Mouse (Mus musculus): ENCODE data around the gene Ttc7b. TPM values are rescaled to one million over a fixed set of nuclear protein-coding genes. Genes with fewer than 3 reads are reported as not detected.
A peak's percentile ranks its signal among the peaks of the same experiment; 100 is the strongest.

Gene Ttc7b
- polyA plus RNA-seq, 1 experiment, result 18.2 TPM

DNA sequence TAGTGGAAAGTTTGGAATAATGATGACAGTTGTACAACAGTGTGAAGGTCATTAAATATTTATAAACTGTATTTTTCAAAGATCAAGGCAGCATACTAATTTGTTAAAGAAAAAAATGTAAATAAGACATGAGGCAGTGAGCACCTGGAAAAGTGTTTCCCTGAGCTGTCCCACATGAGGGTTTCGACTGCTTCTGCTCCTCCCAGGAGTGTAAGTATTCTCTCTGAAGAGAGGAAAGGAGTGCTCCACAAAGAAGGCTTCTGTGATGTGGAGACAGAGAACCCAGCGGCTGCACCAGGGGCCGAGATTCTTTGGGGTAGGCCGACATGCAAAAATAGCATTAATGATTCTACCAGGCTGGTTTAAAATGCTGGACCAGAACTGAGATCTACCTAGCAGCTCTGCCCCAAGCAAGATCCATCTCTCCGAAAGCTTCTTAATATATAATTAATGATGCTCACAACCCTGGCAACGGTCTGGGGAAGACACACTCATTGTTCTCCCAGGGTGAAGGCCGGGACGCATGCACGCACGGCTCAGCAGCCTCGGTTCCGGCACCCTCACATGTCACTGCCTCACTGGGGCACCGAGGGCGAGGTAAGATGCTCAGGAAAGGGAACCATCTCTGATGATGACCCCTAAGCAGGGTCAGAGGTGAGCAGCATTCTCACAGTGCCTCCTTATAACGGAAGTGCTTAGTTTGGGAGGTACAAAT, 123.0 kb downstream of the Ttc7b start:
- Histone ChIP-seq H3K36me3 (ENCODE audit: control insufficient read depth, insufficient read depth) (no peaks in the 10 kb centered on the region), H3K4me3 (no peak overlapping the region), H3K27me3 (ENCODE audit: control insufficient read depth, insufficient read depth, insufficient read length) (no peaks in the 10 kb centered on the region), H3K4me2 (ENCODE audit: low read depth) (peak overlapping the region; percentile 3), H3K79me2 (ENCODE audit: control insufficient read depth, insufficient read depth) (no peaks in the 10 kb centered on the region), H3ac (ENCODE audit: control insufficient read depth, insufficient read length) (no peak overlapping the region)
- TF ChIP-seq TCF12 (IDR thresholded peaks at IDR 0.05; ENCODE audit: insufficient read depth, poor library complexity, severe bottlenecking), result no peak
- TF ChIP-seq POLR2AphosphoS2 (IDR thresholded peaks at IDR 0.05; ENCODE audit: insufficient read length, low read depth), result no peak
- no peak for TF ChIP-seq MAX (IDR thresholded peaks at IDR 0.05; ENCODE audit: low read depth)
- TF ChIP-seq MYOD1 (IDR thresholded peaks at IDR 0.05; ENCODE audit: control insufficient read depth in 1 of 3, insufficient read length in 2 of 3, low read depth in 2 of 3), result no peak
- no peak for TF ChIP-seq SRF (IDR thresholded peaks at IDR 0.05; ENCODE audit: control insufficient read depth, insufficient read length, low read depth)
- no peak for TF ChIP-seq REST (IDR thresholded peaks at IDR 0.05; ENCODE audit: insufficient read depth, insufficient read length)
- no peak for TF ChIP-seq TCF3 (IDR thresholded peaks at IDR 0.05; ENCODE audit: insufficient read length, low read depth)
- no peak for TF ChIP-seq POLR2A (IDR thresholded peaks at IDR 0.05; ENCODE audit: insufficient read length, low read depth)
- TF ChIP-seq CEBPB (IDR thresholded peaks at IDR 0.05; ENCODE audit: insufficient read depth, poor library complexity, severe bottlenecking), result no peak
- TF ChIP-seq USF1 (IDR thresholded peaks at IDR 0.05; ENCODE audit: low read depth), result no peak
- no peak for TF ChIP-seq MYOG (IDR thresholded peaks at IDR 0.05; ENCODE audit: control insufficient read depth in 1 of 3, insufficient read depth in 1 of 3, insufficient read length in 2 of 3, low read depth in 2 of 3)
- TF ChIP-seq E2F4 (IDR thresholded peaks at IDR 0.05; ENCODE audit: insufficient read depth), result no peak

- TF ChIP-seq MYOD1 (IDR thresholded peaks at IDR 0.05; ENCODE audit: control insufficient read depth in 1 of 3, insufficient read length in 2 of 3, low read depth in 2 of 3) (peak in 1 of 3 experiments; percentile 48), CEBPB (IDR thresholded peaks at IDR 0.05; ENCODE audit: insufficient read depth, poor library complexity, severe bottlenecking) (0 out of 2 replicates have a peak, but pooled peaks have one; percentile 55), REST (IDR thresholded peaks at IDR 0.05; ENCODE audit: insufficient read depth, insufficient read length) (no peak), USF1 (IDR thresholded peaks at IDR 0.05; ENCODE audit: low read depth) (peak; percentile 17)
- Histone ChIP-seq H3K27me3 (ENCODE audit: control insufficient read depth, insufficient read depth, insufficient read length) (no peaks in the 10 kb centered on the region), H3K79me2 (ENCODE audit: control insufficient read depth, insufficient read depth) (no peaks in the 10 kb centered on the region), H3ac (ENCODE audit: control insufficient read depth, insufficient read length) (no peak overlapping the region), H3K4me3 (no peak overlapping the region), H3K4me2 (ENCODE audit: low read depth) (peak overlapping the region; percentile 5), H3K36me3 (ENCODE audit: control insufficient read depth, insufficient read depth) (no peaks in the 10 kb centered on the region)
These were observed 123.8 kb downstream of the Ttc7b start for GRCm38 (mm10) chr12:100396806-100397205.

DNA sequence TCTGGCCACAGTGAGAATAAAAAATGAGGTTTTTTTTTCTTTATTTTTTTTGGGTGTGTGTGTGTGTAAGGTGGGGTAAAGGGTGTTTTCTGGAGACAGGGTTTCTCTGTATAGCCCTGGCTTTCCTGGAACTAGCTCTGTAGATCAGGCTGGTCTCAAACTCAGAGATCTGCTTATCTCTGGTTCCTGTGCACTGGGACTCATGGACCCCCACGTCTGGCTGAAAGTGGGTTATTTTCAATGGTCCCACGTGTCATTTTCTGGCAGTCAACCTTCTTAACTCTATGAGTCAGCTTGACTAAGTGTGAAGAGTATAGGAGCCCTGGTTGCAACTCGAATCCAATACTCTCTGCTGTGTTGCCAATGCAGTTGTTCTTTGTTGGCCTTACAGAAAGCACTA, 127.1 kb downstream of the Ttc7b start:
- Histone ChIP-seq H3K4me2 (ENCODE audit: low read depth) (no peak overlapping the region), H3K79me2 (ENCODE audit: control insufficient read depth, insufficient read depth) (no peaks in the 10 kb centered on the region), H3ac (ENCODE audit: control insufficient read depth, insufficient read length) (no peak overlapping the region), H3K27me3 (ENCODE audit: control insufficient read depth, insufficient read depth, insufficient read length) (no peaks in the 10 kb centered on the region), H3K36me3 (ENCODE audit: control insufficient read depth, insufficient read depth) (no peaks in the 10 kb centered on the region), H3K4me3 (no peak overlapping the region)
- TF ChIP-seq TCF12 (IDR thresholded peaks at IDR 0.05; ENCODE audit: insufficient read depth, poor library complexity, severe bottlenecking) (no peak), POLR2AphosphoS2 (IDR thresholded peaks at IDR 0.05; ENCODE audit: insufficient read length, low read depth) (no peak), E2F4 (IDR thresholded peaks at IDR 0.05; ENCODE audit: insufficient read depth) (no peak), MYOD1 (IDR thresholded peaks at IDR 0.05; ENCODE audit: control insufficient read depth in 1 of 3, insufficient read length in 2 of 3, low read depth in 2 of 3) (no peak), REST (IDR thresholded peaks at IDR 0.05; ENCODE audit: insufficient read depth, insufficient read length) (no peak), TCF3 (IDR thresholded peaks at IDR 0.05; ENCODE audit: insufficient read length, low read depth) (no peak), MAX (IDR thresholded peaks at IDR 0.05; ENCODE audit: low read depth) (no peak), CEBPB (IDR thresholded peaks at IDR 0.05; ENCODE audit: insufficient read depth, poor library complexity, severe bottlenecking) (no peak), POLR2A (IDR thresholded peaks at IDR 0.05; ENCODE audit: insufficient read length, low read depth) (no peak), SRF (IDR thresholded peaks at IDR 0.05; ENCODE audit: control insufficient read depth, insufficient read length, low read depth) (no peak), MYOG (IDR thresholded peaks at IDR 0.05; ENCODE audit: control insufficient read depth in 1 of 3, insufficient read depth in 1 of 3, insufficient read length in 2 of 3, low read depth in 2 of 3) (no peak), USF1 (IDR thresholded peaks at IDR 0.05; ENCODE audit: low read depth) (no peak)

DNA sequence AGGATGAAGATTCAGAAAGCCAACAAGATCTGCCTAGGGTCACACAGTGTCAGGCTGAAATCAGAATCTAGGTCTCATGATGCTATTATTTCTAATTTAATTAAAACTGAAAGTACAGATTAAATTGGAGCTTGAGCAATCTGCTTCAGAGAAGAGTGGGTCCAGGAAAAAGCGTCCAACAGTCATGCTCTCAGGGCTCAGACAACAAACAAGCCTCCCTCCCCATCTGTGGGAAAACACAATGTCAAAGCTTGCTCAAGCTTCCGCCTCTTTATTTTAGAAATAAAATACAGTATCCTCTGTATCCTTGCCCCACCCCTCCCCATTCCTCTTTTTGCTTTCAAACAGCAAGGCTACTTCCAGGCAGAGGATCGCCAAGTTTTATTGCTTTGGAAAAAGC, 127.5 kb downstream of the Ttc7b start:
- H3K79me2 ChIP-seq (ENCODE audit: control insufficient read depth, insufficient read depth), result no peaks in the 10 kb centered on the region
- H3K4me3 ChIP-seq, result no peak overlapping the region
- H3K36me3 ChIP-seq (ENCODE audit: control insufficient read depth, insufficient read depth), result no peaks in the 10 kb centered on the region
- no peak for TF ChIP-seq TCF12 (IDR thresholded peaks at IDR 0.05; ENCODE audit: insufficient read depth, poor library complexity, severe bottlenecking)
- no peak for TF ChIP-seq MYOG (IDR thresholded peaks at IDR 0.05; ENCODE audit: control insufficient read depth in 1 of 3, insufficient read depth in 1 of 3, insufficient read length in 2 of 3, low read depth in 2 of 3)
- no peak for TF ChIP-seq CEBPB (IDR thresholded peaks at IDR 0.05; ENCODE audit: insufficient read depth, poor library complexity, severe bottlenecking)
- no peak for TF ChIP-seq MYOD1 (IDR thresholded peaks at IDR 0.05; ENCODE audit: control insufficient read depth in 1 of 3, insufficient read length in 2 of 3, low read depth in 2 of 3)
- no peak for TF ChIP-seq REST (IDR thresholded peaks at IDR 0.05; ENCODE audit: insufficient read depth, insufficient read length)
- TF ChIP-seq TCF3 (IDR thresholded peaks at IDR 0.05; ENCODE audit: insufficient read length, low read depth), result no peak
- no peak for TF ChIP-seq USF1 (IDR thresholded peaks at IDR 0.05; ENCODE audit: low read depth)
- TF ChIP-seq E2F4 (IDR thresholded peaks at IDR 0.05; ENCODE audit: insufficient read depth), result no peak
- TF ChIP-seq MAX (IDR thresholded peaks at IDR 0.05; ENCODE audit: low read depth), result no peak
- no peak for TF ChIP-seq POLR2A (IDR thresholded peaks at IDR 0.05; ENCODE audit: insufficient read length, low read depth)
- no peak for TF ChIP-seq SRF (IDR thresholded peaks at IDR 0.05; ENCODE audit: control insufficient read depth, insufficient read length, low read depth)
- TF ChIP-seq POLR2AphosphoS2 (IDR thresholded peaks at IDR 0.05; ENCODE audit: insufficient read length, low read depth), result no peak
- H3K27me3 ChIP-seq (ENCODE audit: control insufficient read depth, insufficient read depth, insufficient read length), result no peaks in the 10 kb centered on the region
- H3ac ChIP-seq (ENCODE audit: control insufficient read depth, insufficient read length), result no peak overlapping the region
- peak overlapping the region; percentile 43 for H3K4me2 ChIP-seq (ENCODE audit: low read depth)
